Mouse (Mus musculus) ES-Bruce4 (cell line): ENCODE results near the gene Adk. TPM values are rescaled to one million over a fixed set of nuclear protein-coding genes. Genes with fewer than 3 reads are reported as not detected.
A peak's percentile ranks its signal among the peaks of the same experiment; 100 is the strongest.

ENCODE experiments used
- H3K27ac ChIP-seq: 2 replicates; pipeline ENCODE4 v1.5.1; 2012; ENCODE audit warnings: low read length, inconsistent platforms; ENCODE audit not compliant: insufficient read depth
- H3K27me3 ChIP-seq: 2 replicates; pipeline ENCODE4 v1.6.1; 2012; ENCODE audit warnings: mild to moderate bottlenecking, low read length, inconsistent platforms; ENCODE audit not compliant: control insufficient read depth, poor library complexity, insufficient read depth, severe bottlenecking
- H3K36me3 ChIP-seq: 2 replicates; pipeline ENCODE4 v1.6.1; 2012; ENCODE audit warnings: inconsistent platforms, mild to moderate bottlenecking, low read length, moderate library complexity; ENCODE audit not compliant: control insufficient read depth, poor library complexity, insufficient read depth, severe bottlenecking
- H3K4me1 ChIP-seq: one replicate; pipeline ENCODE4 v1.8.1; 2011; ENCODE audit warnings: low read length; ENCODE audit not compliant: control insufficient read depth, insufficient read depth
- H3K4me3 ChIP-seq: 2 replicates; pipeline ENCODE4 v1.5.1; 2011; ENCODE audit warnings: low read depth, mild to moderate bottlenecking, low read length
- H3K9ac ChIP-seq: 2 replicates; pipeline ENCODE4 v1.6.1; 2012; ENCODE audit warnings: low read depth, mild to moderate bottlenecking, inconsistent platforms; ENCODE audit not compliant: poor library complexity, severe bottlenecking
- H3K9me3 ChIP-seq: replicated peaks from 2 replicates; pipeline ENCODE4 v1.6.1; 2012; ENCODE audit warnings: mild to moderate bottlenecking, low read length, inconsistent platforms; ENCODE audit not compliant: control insufficient read depth, poor library complexity, insufficient read depth, severe bottlenecking
- CTCF ChIP-seq: IDR thresholded peaks from one replicate; pipeline ENCODE4 v1.8.1; 2011; ENCODE audit warnings: low read depth, low read length
- EP300 ChIP-seq: IDR thresholded peaks from 2 replicates; pipeline ENCODE4 v1.6.1; 2011; ENCODE audit warnings: low read depth, low read length; ENCODE audit not compliant: insufficient read depth
- POLR2A ChIP-seq: IDR thresholded peaks from one replicate; pipeline ENCODE4 v1.8.1; 2011; ENCODE audit warnings: low read length; ENCODE audit not compliant: insufficient read depth
- polyA plus RNA-seq: library from polyadenylated mRNA; stranded (reverse); fragments of >200 nt; gene quantifications from 2 replicates; pipeline ENCODE4 v1.2.4, GENCODE M21; 2011; ENCODE audit warnings: low read depth; ENCODE audit not compliant: missing spikeins, insufficient read depth, insufficient read length

The Adk gene
- polyA plus RNA-seq, 1 experiment: 110 TPM

- Histone ChIP-seq H3K27ac (no peak overlapping the region), H3K4me3 (no peak overlapping the region), H3K9me3 (no peaks in the 10 kb centered on the region), H3K27me3 (no peaks in the 10 kb centered on the region), H3K4me1 (no peaks in the 10 kb centered on the region), H3K36me3 (no peaks in the 10 kb centered on the region), H3K9ac (no peak overlapping the region)
- no peak for TF ChIP-seq EP300
- TF ChIP-seq CTCF: peak; percentile 8
- TF ChIP-seq POLR2A: no peak
These were observed 91.2 kb downstream of the Adk start for GRCm38 (mm10) chr14:21143406-21144115.

GRCm38 (mm10) chr14:21147171-21147570 lies 94.8 kb downstream of the Adk start:
- no peak for TF ChIP-seq EP300
- no peak for TF ChIP-seq CTCF
- TF ChIP-seq POLR2A: no peak
- Histone ChIP-seq H3K27ac (no peak overlapping the region), H3K9me3 (no peaks in the 10 kb centered on the region), H3K9ac (no peak overlapping the region), H3K27me3 (no peaks in the 10 kb centered on the region), H3K36me3 (no peaks in the 10 kb centered on the region), H3K4me1 (no peaks in the 10 kb centered on the region), H3K4me3 (no peak overlapping the region)

GRCm38 (mm10) chr14:21150301-21150700 lies 97.9 kb downstream of the Adk start:
- Histone ChIP-seq H3K9ac (no peak overlapping the region), H3K4me3 (no peak overlapping the region), H3K36me3 (no peaks in the 10 kb centered on the region), H3K27me3 (no peaks in the 10 kb centered on the region), H3K4me1 (no peaks in the 10 kb centered on the region), H3K27ac (no peak overlapping the region), H3K9me3 (no peaks in the 10 kb centered on the region)
- TF ChIP-seq CTCF: no peak
- no peak for TF ChIP-seq EP300
- TF ChIP-seq POLR2A: no peak

- no peak for TF ChIP-seq EP300
- no peak for TF ChIP-seq POLR2A
- no peak for TF ChIP-seq CTCF
- no peak overlapping the region for H3K9ac ChIP-seq
- no peak overlapping the region for H3K27ac ChIP-seq
- no peaks in the 10 kb centered on the region for H3K36me3 ChIP-seq
- H3K4me1 ChIP-seq: no peaks in the 10 kb centered on the region
- no peak overlapping the region for H3K4me3 ChIP-seq
- no peaks in the 10 kb centered on the region for H3K9me3 ChIP-seq
- H3K27me3 ChIP-seq: no peaks in the 10 kb centered on the region
These were observed 99.7 kb downstream of the Adk start for GRCm38 (mm10) chr14:21152055-21152454.

GRCm38 (mm10) chr14:21165706-21166105 lies 113.3 kb downstream of the Adk start:
- Histone ChIP-seq H3K27ac (no peak overlapping the region), H3K4me3 (no peak overlapping the region), H3K36me3 (no peaks in the 10 kb centered on the region), H3K27me3 (no peaks in the 10 kb centered on the region), H3K9ac (no peak overlapping the region), H3K4me1 (no peaks in the 10 kb centered on the region), H3K9me3 (no peaks in the 10 kb centered on the region)
- no peak for TF ChIP-seq EP300
- TF ChIP-seq CTCF: no peak
- no peak for TF ChIP-seq POLR2A

GRCm38 (mm10) chr14:21166114-21166513 lies 113.7 kb downstream of the Adk start:
- H3K36me3 ChIP-seq: no peaks in the 10 kb centered on the region
- H3K9me3 ChIP-seq: no peaks in the 10 kb centered on the region
- H3K9ac ChIP-seq: no peak overlapping the region
- no peaks in the 10 kb centered on the region for H3K4me1 ChIP-seq
- TF ChIP-seq CTCF: no peak
- no peak for TF ChIP-seq EP300
- no peak for TF ChIP-seq POLR2A
- no peak overlapping the region for H3K4me3 ChIP-seq
- H3K27me3 ChIP-seq: no peaks in the 10 kb centered on the region
- no peak overlapping the region for H3K27ac ChIP-seq
